Mouse (Mus musculus): Measurements from ENCODE around the gene Hbb-bh2. TPM values are rescaled to one million over a fixed set of nuclear protein-coding genes. Genes with fewer than 3 reads are reported as not detected.
"Not testable (repeated sequence)": the region's sequence is repeated elsewhere in the genome, so short reads cannot be mapped to it uniquely, and the experiment has no call there.

The Hbb-bh2 gene
- polyA plus RNA-seq, 1 experiment from 2014 or later: not detected

GRCm38 (mm10) chr7:103810296-103810695, 30.0 kb downstream of the Hbb-bh2 start:
- H3K4me1 ChIP-seq: no peaks in the 10 kb centered on the region
- no peak overlapping the region for H3K4me2 ChIP-seq
- H3K9ac ChIP-seq: no peak overlapping the region
- no peaks in the 10 kb centered on the region for H3K9me3 ChIP-seq
- no peak overlapping the region for H3K4me3 ChIP-seq
- no peak overlapping the region for H3K27ac ChIP-seq
- H3K36me3 ChIP-seq (replicated peaks): no peaks in the 10 kb centered on the region
- no peak for ATAC-seq (replicated peaks)
- H3K27me3 ChIP-seq (replicated peaks): no peaks in the 10 kb centered on the region
- WGBS: 82% methylated on average over 1 of the region's 1 CpGs

- no peaks in the 10 kb centered on the region for H3K27me3 ChIP-seq (replicated peaks)
- H3K9me3 ChIP-seq: no peaks in the 10 kb centered on the region
- no peak overlapping the region for H3K27ac ChIP-seq
- 65% methylated on average over 1 of the region's 1 CpGs for WGBS
- H3K36me3 ChIP-seq (replicated peaks): no peaks in the 10 kb centered on the region
- no peak overlapping the region for H3K9ac ChIP-seq
- ATAC-seq (replicated peaks): no peak
- H3K4me2 ChIP-seq: no peak overlapping the region
- H3K4me3 ChIP-seq: no peak overlapping the region
- H3K4me1 ChIP-seq: no peaks in the 10 kb centered on the region
These were observed 30.5 kb downstream of the Hbb-bh2 start for GRCm38 (mm10) chr7:103809801-103810155.

- no peak for ATAC-seq (replicated peaks)
- 68% methylated on average over 5 of the region's 5 CpGs for WGBS
These were observed 31.1 kb downstream of the Hbb-bh2 start for GRCm38 (mm10) chr7:103808971-103809800.

GRCm38 (mm10) chr7:103808120-103808519, 32.2 kb downstream of the Hbb-bh2 start:
- 75% methylated on average over 2 of the region's 2 CpGs for WGBS
- not testable (repeated sequence) for H3K4me1 ChIP-seq; ATAC-seq (replicated peaks); H3K4me3 ChIP-seq; H3K4me2 ChIP-seq; H3K9me3 ChIP-seq; H3K27ac ChIP-seq; H3K27me3 ChIP-seq (replicated peaks); H3K9ac ChIP-seq; H3K36me3 ChIP-seq (replicated peaks)

More at GRCm38 (mm10) chr7:103808971-103809800, 31.1 kb downstream of the Hbb-bh2 start:
- no peaks in the 10 kb centered on the region for H3K27me3 ChIP-seq (replicated peaks)
- H3K4me2 ChIP-seq: no peak overlapping the region
- H3K36me3 ChIP-seq (replicated peaks): no peaks in the 10 kb centered on the region
- H3K9ac ChIP-seq: no peak overlapping the region
- H3K4me3 ChIP-seq: no peak overlapping the region
- H3K9me3 ChIP-seq: no peaks in the 10 kb centered on the region
- no peaks in the 10 kb centered on the region for H3K4me1 ChIP-seq
- no peak overlapping the region for H3K27ac ChIP-seq

GRCm38 (mm10) chr7:103806856-103807255, 33.5 kb downstream of the Hbb-bh2 start:
- 61% methylated on average over 1 of the region's 1 CpGs for WGBS

GRCm38 (mm10) chr7:103792669-103793388, 47.5 kb downstream of the Hbb-bh2 start:
- WGBS: 23% methylated on average over 4 of the region's 4 CpGs

More at GRCm38 (mm10) chr7:103806856-103807255, 33.5 kb downstream of the Hbb-bh2 start:
- H3K27me3 ChIP-seq (replicated peaks): no peaks in the 10 kb centered on the region
- H3K9ac ChIP-seq: no peak overlapping the region
- no peaks in the 10 kb centered on the region for H3K36me3 ChIP-seq (replicated peaks)
- H3K4me1 ChIP-seq: no peaks in the 10 kb centered on the region
- no peak overlapping the region for H3K4me3 ChIP-seq
- ATAC-seq (replicated peaks): no peak
- no peak overlapping the region for H3K4me2 ChIP-seq
- H3K9me3 ChIP-seq: no peaks in the 10 kb centered on the region
- no peak overlapping the region for H3K27ac ChIP-seq

GRCm38 (mm10) chr7:103791721-103792120, 48.6 kb downstream of the Hbb-bh2 start, which contains the start of gene Olfr67:
Gene Olfr67 (minus strand): TSS chr7:103791821.
- Histone ChIP-seq H3K9me3 (no peaks in the 10 kb centered on the region), H3K4me1 (no peaks in the 10 kb centered on the region), H3K36me3 (replicated peaks) (no peaks in the 10 kb centered on the region), H3K27ac (no peak within 1 kb of the TSS), H3K27me3 (replicated peaks) (no peaks in the 10 kb centered on the region), H3K9ac (no peak within 1 kb of the TSS), H3K4me3 (no peak within 1 kb of the TSS), H3K4me2 (no peak within 1 kb of the TSS)
- ATAC-seq (replicated peaks): no peak
- 78% methylated on average over 3 of the region's 3 CpGs for WGBS

More at GRCm38 (mm10) chr7:103792669-103793388, 47.5 kb downstream of the Hbb-bh2 start:
- H3K36me3 ChIP-seq (replicated peaks): no peaks in the 10 kb centered on the region
- no peak for ATAC-seq (replicated peaks)
- no peak overlapping the region for H3K27ac ChIP-seq
- H3K4me3 ChIP-seq: no peak overlapping the region
- no peaks in the 10 kb centered on the region for H3K27me3 ChIP-seq (replicated peaks)
- H3K4me2 ChIP-seq: no peak overlapping the region
- H3K4me1 ChIP-seq: no peaks in the 10 kb centered on the region
- H3K9ac ChIP-seq: no peak overlapping the region
- H3K9me3 ChIP-seq: no peaks in the 10 kb centered on the region

Other genes starting within 250 kb of the Hbb-bh2 start
- not detected in 2 replicates for gene Olfr619, start 239.9 kb downstream of the Hbb-bh2 start, polyA plus RNA-seq (2015; fragmentation: Nextera tagmentation; extraction: Ambion mirVana)
- gene Olfr620, start 228.0 kb downstream of the Hbb-bh2 start, polyA plus RNA-seq (2015; fragmentation: Nextera tagmentation; extraction: Ambion mirVana): not detected in 2 replicates
- gene Olfr622, start 197.8 kb downstream of the Hbb-bh2 start, polyA plus RNA-seq (2015; fragmentation: Nextera tagmentation; extraction: Ambion mirVana): not detected in 2 replicates
- not detected in 2 replicates for gene Olfr623, start 176.8 kb downstream of the Hbb-bh2 start, polyA plus RNA-seq (2015; fragmentation: Nextera tagmentation; extraction: Ambion mirVana)
- 0.05 TPM in 1 of 2 replicates, not detected in the other for gene Olfr624, start 169.3 kb downstream of the Hbb-bh2 start, polyA plus RNA-seq (2015; fragmentation: Nextera tagmentation; extraction: Ambion mirVana)
- not detected in 2 replicates for gene Olfr625-ps1, start 157.8 kb downstream of the Hbb-bh2 start, polyA plus RNA-seq (2015; fragmentation: Nextera tagmentation; extraction: Ambion mirVana)
- gene Olfr243, start 125.8 kb downstream of the Hbb-bh2 start, polyA plus RNA-seq (2015; fragmentation: Nextera tagmentation; extraction: Ambion mirVana): not detected in 2 replicates
- not detected in 2 replicates for gene Olfr628, start 110.1 kb downstream of the Hbb-bh2 start, polyA plus RNA-seq (2015; fragmentation: Nextera tagmentation; extraction: Ambion mirVana)
- not detected in 2 replicates for gene Olfr629, start 95.6 kb downstream of the Hbb-bh2 start, polyA plus RNA-seq (2015; fragmentation: Nextera tagmentation; extraction: Ambion mirVana)
- gene Olfr630, start 83.2 kb downstream of the Hbb-bh2 start, polyA plus RNA-seq (2015; fragmentation: Nextera tagmentation; extraction: Ambion mirVana): not detected in 2 replicates
- gene Olfr69, start 68.9 kb downstream of the Hbb-bh2 start, polyA plus RNA-seq (2015; fragmentation: Nextera tagmentation; extraction: Ambion mirVana): not detected in 2 replicates
- not detected in 2 replicates for gene Olfr68, start 60.8 kb downstream of the Hbb-bh2 start, polyA plus RNA-seq (2015; fragmentation: Nextera tagmentation; extraction: Ambion mirVana)
- gene Olfr67, start 48.7 kb downstream of the Hbb-bh2 start, polyA plus RNA-seq (2015; fragmentation: Nextera tagmentation; extraction: Ambion mirVana): not detected in 2 replicates
- gene Hbb-bt, start 26.5 kb downstream of the Hbb-bh2 start, polyA plus RNA-seq (2015; fragmentation: Nextera tagmentation; extraction: Ambion mirVana): 1,363 and 1,680 TPM in 2 replicates
- 4,007 and 5,156 TPM in 2 replicates for gene Hbb-bs, start 12.4 kb downstream of the Hbb-bh2 start, polyA plus RNA-seq (2015; fragmentation: Nextera tagmentation; extraction: Ambion mirVana)
- 1.8 and 2.5 TPM in 2 replicates for gene Hbb-bh1, start 2.6 kb upstream of the Hbb-bh2 start, polyA plus RNA-seq (2015; fragmentation: Nextera tagmentation; extraction: Ambion mirVana)
- gene Hbb-y, start 12.7 kb upstream of the Hbb-bh2 start, polyA plus RNA-seq (2015; fragmentation: Nextera tagmentation; extraction: Ambion mirVana): 155 and 221 TPM in 2 replicates
- gene Olfr66, start 45.7 kb upstream of the Hbb-bh2 start, polyA plus RNA-seq (2015; fragmentation: Nextera tagmentation; extraction: Ambion mirVana): not detected in 2 replicates
- not detected in 2 replicates for gene Olfr64, start 54.0 kb upstream of the Hbb-bh2 start, polyA plus RNA-seq (2015; fragmentation: Nextera tagmentation; extraction: Ambion mirVana)
- not detected in 2 replicates for gene Olfr65, start 63.0 kb upstream of the Hbb-bh2 start, polyA plus RNA-seq (2015; fragmentation: Nextera tagmentation; extraction: Ambion mirVana)
- not detected in 2 replicates for gene Olfr631, start 88.3 kb upstream of the Hbb-bh2 start, polyA plus RNA-seq (2015; fragmentation: Nextera tagmentation; extraction: Ambion mirVana)
- gene Olfr632, start 93.8 kb upstream of the Hbb-bh2 start, polyA plus RNA-seq (2015; fragmentation: Nextera tagmentation; extraction: Ambion mirVana): not detected in 2 replicates
- not detected in 2 replicates for gene Olfr633, start 103.9 kb upstream of the Hbb-bh2 start, polyA plus RNA-seq (2015; fragmentation: Nextera tagmentation; extraction: Ambion mirVana)
- gene Olfr635, start 130.6 kb upstream of the Hbb-bh2 start, polyA plus RNA-seq (2015; fragmentation: Nextera tagmentation; extraction: Ambion mirVana): 0.01 and 0.03 TPM in 2 replicates
- not detected in 2 replicates for gene Olfr638, start 158.2 kb upstream of the Hbb-bh2 start, polyA plus RNA-seq (2015; fragmentation: Nextera tagmentation; extraction: Ambion mirVana)
- gene Olfr639, start 176.8 kb upstream of the Hbb-bh2 start, polyA plus RNA-seq (2015; fragmentation: Nextera tagmentation; extraction: Ambion mirVana): 0.04 TPM in 1 of 2 replicates, not detected in the other
- gene Olfr640, start 185.1 kb upstream of the Hbb-bh2 start, polyA plus RNA-seq (2015; fragmentation: Nextera tagmentation; extraction: Ambion mirVana): not detected in 2 replicates
- gene Olfr641, start 194.9 kb upstream of the Hbb-bh2 start, polyA plus RNA-seq (2015; fragmentation: Nextera tagmentation; extraction: Ambion mirVana): not detected in 2 replicates
- not detected in 2 replicates for gene Olfr642, start 212.1 kb upstream of the Hbb-bh2 start, polyA plus RNA-seq (2015; fragmentation: Nextera tagmentation; extraction: Ambion mirVana)
- gene 4930516K23Rik, start 220.9 kb upstream of the Hbb-bh2 start, polyA plus RNA-seq (2015; fragmentation: Nextera tagmentation; extraction: Ambion mirVana): not detected in 2 replicates
- not detected in 2 replicates for gene Olfr644, start 231.3 kb upstream of the Hbb-bh2 start, polyA plus RNA-seq (2015; fragmentation: Nextera tagmentation; extraction: Ambion mirVana)
- not detected in 2 replicates for gene Olfr645, start 244.9 kb upstream of the Hbb-bh2 start, polyA plus RNA-seq (2015; fragmentation: Nextera tagmentation; extraction: Ambion mirVana)